Mouse (Mus musculus) layer of hippocampus, postnatal 36 days (tissue): ENCODE data around the gene Il10ra. TPM values are rescaled to one million over a fixed set of nuclear protein-coding genes. Genes with fewer than 3 reads are reported as not detected.

Experiments
- DNase-seq, 2 experiments: peaks; one replicate each; pipeline ENCODE4 v3.0.0; 2022
- total RNA-seq, 2 experiments: library from RNA; stranded (reverse); gene quantifications; 2 replicates each; pipeline ENCODE4 v1.2.3; 2021

The Il10ra gene
- 1 to 10 TPM; 2.4 to 3.3 TPM for total RNA-seq

- DNase-seq = peak; percentile 18 to 20
Observed at GRCm38 (mm10) chr9:45268597-45269325, at the start of gene Il10ra. Il10ra (minus strand) TSS chr9:45269149.

GRCm38 (mm10) chr9:45317635-45318034 is 48.7 kb upstream of the Il10ra start:
- DNase-seq = no peak

GRCm38 (mm10) chr9:45313913-45314312 is 45.0 kb upstream of the Il10ra start:
- no peak for DNase-seq

- no peak for DNase-seq
Observed at GRCm38 (mm10) chr9:45311858-45312257, 42.9 kb upstream of the Il10ra start.

GRCm38 (mm10) chr9:45308521-45308920 is 39.6 kb upstream of the Il10ra start:
- no peak for DNase-seq

- no peak for DNase-seq
Observed at GRCm38 (mm10) chr9:45306746-45307410, 37.9 kb upstream of the Il10ra start.

GRCm38 (mm10) chr9:45301771-45302170 is 32.8 kb upstream of the Il10ra start:
- DNase-seq = no peak

GRCm38 (mm10) chr9:45300422-45301104 is 31.6 kb upstream of the Il10ra start:
- DNase-seq = peak; percentile 95 to 96

- DNase-seq = no peak
Observed at GRCm38 (mm10) chr9:45299231-45300006, 30.5 kb upstream of the Il10ra start.

- DNase-seq = no peak
Observed at GRCm38 (mm10) chr9:45294210-45295011, 25.5 kb upstream of the Il10ra start.

- DNase-seq = no peak
Observed at GRCm38 (mm10) chr9:45291481-45292168, 22.7 kb upstream of the Il10ra start.

GRCm38 (mm10) chr9:45282466-45282865 is 13.5 kb upstream of the Il10ra start:
- no peak for DNase-seq

- no peak for DNase-seq
Observed at GRCm38 (mm10) chr9:45280891-45281290, 11.9 kb upstream of the Il10ra start.

GRCm38 (mm10) chr9:45280059-45280458 is 11.1 kb upstream of the Il10ra start:
- no peak for DNase-seq

- no peak for DNase-seq
Observed at GRCm38 (mm10) chr9:45274635-45275034, 5.7 kb upstream of the Il10ra start.

GRCm38 (mm10) chr9:45274218-45274617 is 5.3 kb upstream of the Il10ra start:
- no peak for DNase-seq

- DNase-seq = no peak
Observed at GRCm38 (mm10) chr9:45272213-45272612, 3.3 kb upstream of the Il10ra start.

GRCm38 (mm10) chr9:45268079-45268478 is 870 bp downstream of the Il10ra start:
- no peak for DNase-seq

GRCm38 (mm10) chr9:45267099-45267498 is 1.9 kb downstream of the Il10ra start:
- no peak for DNase-seq

- no peak for DNase-seq
Observed at GRCm38 (mm10) chr9:45261872-45262271, 7.1 kb downstream of the Il10ra start.

- DNase-seq = no peak
Observed at GRCm38 (mm10) chr9:45261466-45261865, 7.5 kb downstream of the Il10ra start.
